Mouse (Mus musculus) lung, embryonic 14.5 days (tissue): ENCODE results near the gene Aldh3a2. TPM values are rescaled to one million over a fixed set of nuclear protein-coding genes. Genes with fewer than 3 reads are reported as not detected.

ENCODE experiments used
- ATAC-seq: fragments of 200-750 bp; cut with Nextera tagmentation; 2 replicates; pipeline ENCODE4 v1.8.0; 2017; ENCODE audit warnings: mild to moderate bottlenecking, moderate TSS enrichment, moderate library complexity; ENCODE audit not compliant: insufficient read depth
- DNase-seq: peaks from one replicate; pipeline ENCODE4 v3.0.0-alpha.2; 2015
- H3K27ac ChIP-seq: fragments of 300-500 bp; sonication (generic); 2 replicates; pipeline ENCODE4 v1.5.1; 2014; ENCODE audit warnings: low read depth, mild to moderate bottlenecking, moderate library complexity
- H3K27me3 ChIP-seq: fragments of 300-500 bp; sonication (generic); 2 replicates; pipeline ENCODE4 v1.6.1; 2014; ENCODE audit warnings: low read length, control low read depth; ENCODE audit not compliant: insufficient read depth
- H3K36me3 ChIP-seq: fragments of 300-500 bp; sonication (generic); 2 replicates; pipeline ENCODE4 v1.6.1; 2014; ENCODE audit warnings: control low read depth; ENCODE audit not compliant: insufficient read depth
- H3K4me1 ChIP-seq: fragments of 300-500 bp; sonication (generic); 2 replicates; pipeline ENCODE4 v1.6.1; 2014; ENCODE audit warnings: antibody characterized with exemption, control low read depth; ENCODE audit not compliant: insufficient read depth
- H3K4me2 ChIP-seq: fragments of 300-500 bp; sonication (generic); 2 replicates; pipeline ENCODE4 v1.6.1; 2014; ENCODE audit warnings: mild to moderate bottlenecking
- H3K4me3 ChIP-seq: fragments of 300-500 bp; sonication (generic); 2 replicates; pipeline ENCODE4 v1.5.1; 2014; ENCODE audit warnings: low read depth, low read length
- H3K9ac ChIP-seq: fragments of 300-500 bp; sonication (generic); 2 replicates; pipeline ENCODE4 v1.6.1; 2014
- H3K9me3 ChIP-seq: fragments of 300-500 bp; sonication (generic); 2 replicates; pipeline ENCODE4 v1.6.1; 2016; ENCODE audit warnings: low read depth, low read length, control low read depth
- CTCF ChIP-seq: IDR thresholded peaks from 2 replicates; pipeline ENCODE4 v1.5.1; 2016; ENCODE audit warnings: antibody characterized with exemption, low read depth
- WGBS: fragments of 180-500 bp; shearing (Covaris S2); extraction: QIAGEN DNeasy Blood & Tissue Kit; methylation state at CpG from one replicate; pipeline ENCODE4 v1.1.7; 2014; 5-methylcytosine and 5-hydroxymethylcytosine counted together
- polyA plus RNA-seq: library from polyadenylated mRNA; unstranded; fragments of >200 nt; fragmentation: Nextera tagmentation; extraction: Ambion mirVana; gene quantifications from 2 replicates; pipeline ENCODE4 v1.2.1, GENCODE M21; 2014

Gene Aldh3a2
- polyA plus RNA-seq, 1 experiment from 2014 or later, result 37.6 TPM

GRCm38 (mm10) chr11:61300716-61301392 lies 33.6 kb upstream of the Aldh3a2 start:
- peak; percentile 70 for DNase-seq
- WGBS, result 14% methylated on average over 14 of the region's 16 CpGs
- Histone ChIP-seq H3K4me2 (peak overlapping the region; percentile 52), H3K9me3 (0 out of 2 replicates have a peak, but pooled peaks cover 2% of the 10 kb centered on the region), H3K4me3 (peak overlapping the region; percentile 10; the same call in 1 of the 2 replicates), H3K4me1 (no peaks in the 10 kb centered on the region), H3K27ac (no peak overlapping the region), H3K27me3 (no peaks in the 10 kb centered on the region), H3K36me3 (no peaks in the 10 kb centered on the region), H3K9ac (peak overlapping the region; percentile 2; the same call in 1 of the 2 replicates)
- no peak for TF ChIP-seq CTCF
- ATAC-seq, result peak; percentile 80

- ATAC-seq (no peak), DNase-seq (no peak)
- no peaks in the 10 kb centered on the region for H3K9me3 ChIP-seq
- H3K36me3 ChIP-seq, result no peaks in the 10 kb centered on the region
- H3K27ac ChIP-seq, result no peak overlapping the region
- H3K4me2 ChIP-seq, result peak overlapping the region; percentile 52
- H3K4me3 ChIP-seq, result no peak overlapping the region
- H3K4me1 ChIP-seq, result no peaks in the 10 kb centered on the region
- 48% methylated on average over 3 of the region's 3 CpGs for WGBS
- no peaks in the 10 kb centered on the region for H3K27me3 ChIP-seq
- no peak overlapping the region for H3K9ac ChIP-seq
- no peak for TF ChIP-seq CTCF
These were observed 32.9 kb upstream of the Aldh3a2 start for GRCm38 (mm10) chr11:61300205-61300604.

GRCm38 (mm10) chr11:61297901-61298300 lies 30.6 kb upstream of the Aldh3a2 start:
- H3K9me3 ChIP-seq, result no peaks in the 10 kb centered on the region
- no peak for DNase-seq
- H3K36me3 ChIP-seq, result no peaks in the 10 kb centered on the region
- no peaks in the 10 kb centered on the region for H3K27me3 ChIP-seq
- ATAC-seq, result no peak
- 55% methylated on average over 2 of the region's 2 CpGs for WGBS
- TF ChIP-seq CTCF, result no peak
- H3K4me1 ChIP-seq, result no peaks in the 10 kb centered on the region
- H3K4me2 ChIP-seq, result no peak overlapping the region
- H3K9ac ChIP-seq, result no peak overlapping the region
- H3K4me3 ChIP-seq, result no peak overlapping the region
- no peak overlapping the region for H3K27ac ChIP-seq

GRCm38 (mm10) chr11:61297326-61297725 lies 30.1 kb upstream of the Aldh3a2 start:
- no peak for TF ChIP-seq CTCF
- Histone ChIP-seq H3K4me3 (no peak overlapping the region), H3K4me1 (no peaks in the 10 kb centered on the region), H3K9ac (no peak overlapping the region), H3K27me3 (no peaks in the 10 kb centered on the region), H3K27ac (no peak overlapping the region), H3K4me2 (no peak overlapping the region), H3K36me3 (no peaks in the 10 kb centered on the region), H3K9me3 (no peaks in the 10 kb centered on the region)
- ATAC-seq (no peak), DNase-seq (no peak)
- 75% methylated on average over 2 of the region's 2 CpGs for WGBS

DNA sequence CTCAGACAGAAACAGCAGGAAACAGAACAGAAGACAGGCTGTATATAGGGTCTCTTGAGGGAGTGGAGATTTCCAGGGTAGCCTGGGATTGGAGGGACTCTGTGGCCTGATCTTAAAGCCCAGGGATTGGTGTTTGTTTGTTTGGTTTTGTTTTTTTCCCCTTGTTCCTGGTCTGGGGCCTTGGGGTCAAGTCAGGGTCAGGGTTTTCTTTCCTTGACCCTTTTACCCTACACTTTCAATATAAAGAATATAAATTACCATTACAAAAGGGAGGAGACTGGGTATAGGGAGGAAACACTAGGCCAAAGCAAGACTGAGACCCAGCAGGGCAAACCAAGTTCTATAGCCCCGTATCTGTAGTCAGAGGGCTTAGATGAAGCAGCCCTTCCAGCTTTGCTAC lies 29.3 kb upstream of the Aldh3a2 start:
- Histone ChIP-seq H3K9me3 (no peaks in the 10 kb centered on the region), H3K4me1 (no peaks in the 10 kb centered on the region), H3K27ac (no peak overlapping the region), H3K4me3 (no peak overlapping the region), H3K36me3 (no peaks in the 10 kb centered on the region), H3K27me3 (no peaks in the 10 kb centered on the region), H3K9ac (no peak overlapping the region), H3K4me2 (no peak overlapping the region)
- DNase-seq (no peak), ATAC-seq (no peak)
- WGBS, result 84% methylated on average over 1 of the region's 1 CpGs
- no peak for TF ChIP-seq CTCF

- Histone ChIP-seq H3K27me3 (no peaks in the 10 kb centered on the region), H3K4me1 (no peaks in the 10 kb centered on the region), H3K36me3 (no peaks in the 10 kb centered on the region), H3K4me3 (no peak overlapping the region), H3K27ac (no peak overlapping the region), H3K9me3 (no peaks in the 10 kb centered on the region), H3K9ac (no peak overlapping the region), H3K4me2 (no peak overlapping the region)
- no peak for TF ChIP-seq CTCF
- ATAC-seq (no peak), DNase-seq (no peak)
- whole genome bisulfite sequencing, result 92% methylated on average over 2 of the region's 2 CpGs
These were observed 28.3 kb upstream of the Aldh3a2 start for GRCm38 (mm10) chr11:61295556-61295955.

GRCm38 (mm10) chr11:61294431-61294830 lies 27.2 kb upstream of the Aldh3a2 start:
- ATAC-seq (0 out of 2 replicates have a peak, but pooled peaks have one; percentile 35), DNase-seq (peak; percentile 45)
- Histone ChIP-seq H3K27me3 (no peaks in the 10 kb centered on the region), H3K9ac (no peak overlapping the region), H3K4me2 (no peak overlapping the region), H3K9me3 (no peaks in the 10 kb centered on the region), H3K4me1 (no peaks in the 10 kb centered on the region), H3K4me3 (no peak overlapping the region), H3K36me3 (no peaks in the 10 kb centered on the region), H3K27ac (peak overlapping the region; percentile 30; the same call in 1 of the 2 replicates)
- WGBS, result 24% methylated on average over 3 of the region's 3 CpGs
- TF ChIP-seq CTCF, result no peak
